Comparison of ENCODE assay signal across 12 mouse cellular contexts in genomic region chr11:113339770-113340169, GRCm38 (mm10).
DNase-seq lines count a peak whose midpoint lies in the region; ATAC-seq and TF ChIP-seq lines count a peak whose summit lies in the region.
"Had no signal": no experiment of that assay in that cellular context is flagged by ENCODE, and none has a peak within 500 bp of the region (broad histone marks: within the 10 kb centered on the region; RNA-seq: fewer than 3 reads in every experiment).

No protein-coding gene starts in this region.

- DNase-seq in left cerebral cortex, adult 2 months (ENCODE audit: extremely low spot score in 1 of 2, low spot score in 2 of 2) = peak in 1 of 2 experiments; percentile 32
- DNase-seq in left cerebral cortex, postnatal 4 days = no peak
- DNase-seq in thymus, adult 18-20 months = peak; percentile 14 to 41
- DNase-seq in kidney, postnatal 25 days = no peak
- no peak for DNase-seq in cerebellum, adult 11 months
- no peak for DNase-seq in cerebellum, postnatal 14 days

- peak; percentile 59 for ATAC-seq in activated CD4-positive, CD25-positive, alpha-beta regulatory T cell, adult 4 months
- ATAC-seq in megakaryocyte, adult 5-6 weeks (ENCODE audit: poor library complexity, severe bottlenecking) = peak; percentile 81

- peak overlapping the region; percentile 65; the same call in 1 of the 2 replicates for H3K27ac ChIP-seq in left cerebral cortex, adult 2 months
- H3K27ac ChIP-seq: embryonic facial prominence, embryonic 13.5 days; limb, embryonic 15.5 days; macrophage had no signal

- no peak overlapping the region for H3K4me3 ChIP-seq in left cerebral cortex, adult 2 months
- H3K4me3 ChIP-seq: embryonic facial prominence, embryonic 13.5 days; heart, embryonic 12.5 days; limb, embryonic 15.5 days had no signal

- intact Hi-C loops in left cerebral cortex, adult 2 months (cut with DNase I) = loop anchor here (1.0 kb wide), 1 partner anchor 100 kb away; no protein-coding TSS in a partner anchor
- intact Hi-C loops in left cerebral cortex, postnatal 4 days (cut with DNase I) = no loop called here

- no peak for TF ChIP-seq CTCF in left cerebral cortex, adult 2 months (IDR thresholded peaks at IDR 0.05)

Comparison
In these comparisons a context has a peak if more than half of its experiments do, and no peak if none do; other contexts are left out.
1. DNase-seq: peak in thymus, adult 18-20 months (2 of 2); none in left cerebral cortex, postnatal 4 days (single experiment), kidney, postnatal 25 days (0 of 2), cerebellum, adult 11 months (single experiment) and cerebellum, postnatal 14 days (0 of 2).